Mouse (Mus musculus): ENCODE measurements around the gene Srp72. TPM values are rescaled to one million over a fixed set of nuclear protein-coding genes. Genes with fewer than 3 reads are reported as not detected.

Srp72 gene
- total RNA-seq (2012; rRNA removed): 65.9 and 67.0 TPM in 2 replicates

- TF ChIP-seq HCFC1 (IDR thresholded peaks at IDR 0.05; ENCODE audit: borderline replicate concordance, insufficient read depth, low read length) (no peak; the same call in 1 of the 2 replicates), CHD2 (IDR thresholded peaks at IDR 0.05; ENCODE audit: low read depth, low read length) (peak; percentile 67)
- peak; percentile 76 for DNase-seq (ENCODE audit: low read depth, low spot score)
- Histone ChIP-seq H3K9ac (ENCODE audit: insufficient read depth, low read depth, low read length, poor library complexity, severe bottlenecking) (peak within 1 kb of the TSS; percentile 98), H3K36me3 (ENCODE audit: control insufficient read depth, insufficient read depth, low read length, poor library complexity, severe bottlenecking) (peaks cover 6% of the 10 kb centered on the region), H3K27ac (ENCODE audit: insufficient read depth, low read depth, low read length, poor library complexity, severe bottlenecking) (no peak within 1 kb of the TSS), H3K4me1 (ENCODE audit: control insufficient read depth in 2 of 2, insufficient read depth in 2 of 2, low read length in 2 of 2, poor library complexity in 1 of 2) (0 out of 4 replicates have a peak, but pooled peaks cover 0 to 5% of the 10 kb centered on the region in 2 experiments), H3K4me3 (ENCODE audit: insufficient read depth in 1 of 2, low read depth in 1 of 2, low read length in 2 of 2, poor library complexity in 1 of 2, severe bottlenecking in 1 of 2) (peak within 1 kb of the TSS; percentile 94 to 99), H3K9me3 (ENCODE audit: control insufficient read depth, insufficient read depth, low read depth, low read length) (no peaks in the 10 kb centered on the region)
- in situ Hi-C loops (cut with MboI; ENCODE audit: low sequenced_read_pairs in 2 of 2, unreplicated experiment in 2 of 2): no loop called here
Measured at GRCm38 (mm10) chr5:76974554-76975285, at the start of gene Srp72. TSS of gene Srp72 (plus strand) at chr5:76974683.

- peaks cover 16% of the 10 kb centered on the region for H3K36me3 ChIP-seq (ENCODE audit: control insufficient read depth, insufficient read depth, low read length, poor library complexity, severe bottlenecking)
- H3K27ac ChIP-seq (ENCODE audit: insufficient read depth, low read depth, low read length, poor library complexity, severe bottlenecking): no peak overlapping the region; the same call in 1 of the 2 replicates
- no peak overlapping the region for H3K9ac ChIP-seq (ENCODE audit: insufficient read depth, low read depth, low read length, poor library complexity, severe bottlenecking)
- in situ Hi-C loops (cut with MboI; ENCODE audit: low sequenced_read_pairs in 2 of 2, unreplicated experiment in 2 of 2): no loop called here
- H3K4me1 ChIP-seq (ENCODE audit: control insufficient read depth in 2 of 2, insufficient read depth in 2 of 2, low read length in 2 of 2, poor library complexity in 1 of 2): peaks cover 4 to 6% of the 10 kb centered on the region in 2 experiments
- H3K4me3 ChIP-seq (ENCODE audit: insufficient read depth in 1 of 2, low read depth in 1 of 2, low read length in 2 of 2, poor library complexity in 1 of 2, severe bottlenecking in 1 of 2): no peak overlapping the region
- H3K9me3 ChIP-seq (ENCODE audit: control insufficient read depth, insufficient read depth, low read depth, low read length): no peaks in the 10 kb centered on the region
- TF ChIP-seq HCFC1 (IDR thresholded peaks at IDR 0.05; ENCODE audit: borderline replicate concordance, insufficient read depth, low read length): no peak
- no peak for TF ChIP-seq CHD2 (IDR thresholded peaks at IDR 0.05; ENCODE audit: low read depth, low read length)
- no peak for TF ChIP-seq ZNF384 (IDR thresholded peaks at IDR 0.05; ENCODE audit: low read depth, low read length)
- no peak for TF ChIP-seq ZC3H11A (IDR thresholded peaks at IDR 0.05; ENCODE audit: borderline replicate concordance, low read depth, low read length)
- TF ChIP-seq MAFK (IDR thresholded peaks at IDR 0.05; ENCODE audit: insufficient read depth, low read depth, low read length): no peak
- DNase-seq (ENCODE audit: low read depth, low spot score): no peak
Measured at GRCm38 (mm10) chr5:76928124-76928832, 46.2 kb upstream of the Srp72 start.

DNA sequence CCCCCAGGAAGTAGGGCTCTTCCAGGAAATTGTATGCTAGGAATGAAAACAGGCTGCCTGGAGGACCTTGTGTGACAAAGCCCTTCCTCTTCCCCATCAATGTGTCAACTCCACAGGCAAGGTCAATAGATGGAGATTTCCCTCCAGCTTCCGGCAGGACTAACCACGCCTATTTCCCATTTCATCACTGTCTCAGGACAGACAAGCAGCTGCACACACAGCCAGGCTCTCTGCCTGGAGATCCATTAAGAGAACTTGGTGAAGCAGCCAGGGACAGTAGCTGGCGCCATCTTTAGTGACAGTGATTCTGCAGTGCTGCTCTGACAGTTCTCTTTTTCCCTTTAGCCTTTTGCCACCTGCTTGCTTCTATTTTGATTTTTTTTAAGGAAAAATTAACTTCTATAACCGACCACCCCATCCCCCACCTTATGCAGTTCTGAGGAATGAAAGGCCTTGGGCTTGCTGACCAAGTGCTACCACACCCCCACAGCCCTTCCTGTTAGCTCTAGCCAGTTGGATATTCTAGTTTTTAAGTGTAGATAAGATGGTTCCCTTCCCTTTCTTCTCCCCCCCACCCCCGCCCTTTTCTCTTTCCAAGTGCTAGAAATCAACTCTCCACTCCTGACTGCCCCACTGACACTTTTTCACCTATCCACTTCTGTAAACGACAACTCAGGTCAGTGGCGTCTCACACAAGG, 45.2 kb upstream of the Srp72 start:
- peaks cover 13% of the 10 kb centered on the region for H3K36me3 ChIP-seq (ENCODE audit: control insufficient read depth, insufficient read depth, low read length, poor library complexity, severe bottlenecking)
- H3K27ac ChIP-seq (ENCODE audit: insufficient read depth, low read depth, low read length, poor library complexity, severe bottlenecking): peak overlapping the region; percentile 33; the same call in 1 of the 2 replicates
- H3K9me3 ChIP-seq (ENCODE audit: control insufficient read depth, insufficient read depth, low read depth, low read length): no peaks in the 10 kb centered on the region
- peak; percentile 60 for DNase-seq (ENCODE audit: low read depth, low spot score)
- peaks cover 4 to 6% of the 10 kb centered on the region in 2 experiments for H3K4me1 ChIP-seq (ENCODE audit: control insufficient read depth in 2 of 2, insufficient read depth in 2 of 2, low read length in 2 of 2, poor library complexity in 1 of 2)
- TF ChIP-seq MAFK (IDR thresholded peaks at IDR 0.05; ENCODE audit: insufficient read depth, low read depth, low read length): no peak
- TF ChIP-seq HCFC1 (IDR thresholded peaks at IDR 0.05; ENCODE audit: borderline replicate concordance, insufficient read depth, low read length): no peak
- no peak for TF ChIP-seq CHD2 (IDR thresholded peaks at IDR 0.05; ENCODE audit: low read depth, low read length)
- no peak for TF ChIP-seq ZNF384 (IDR thresholded peaks at IDR 0.05; ENCODE audit: low read depth, low read length)
- no peak for TF ChIP-seq ZC3H11A (IDR thresholded peaks at IDR 0.05; ENCODE audit: borderline replicate concordance, low read depth, low read length)
- no peak overlapping the region for H3K9ac ChIP-seq (ENCODE audit: insufficient read depth, low read depth, low read length, poor library complexity, severe bottlenecking)
- H3K4me3 ChIP-seq (ENCODE audit: insufficient read depth in 1 of 2, low read depth in 1 of 2, low read length in 2 of 2, poor library complexity in 1 of 2, severe bottlenecking in 1 of 2): no peak overlapping the region
- in situ Hi-C loops (cut with MboI; ENCODE audit: low sequenced_read_pairs in 2 of 2, unreplicated experiment in 2 of 2): no loop called here

- in situ Hi-C loops (cut with MboI; ENCODE audit: low sequenced_read_pairs in 2 of 2, unreplicated experiment in 2 of 2): no loop called here
Measured at GRCm38 (mm10) chr5:76939717-76940116, 34.8 kb upstream of the Srp72 start.

More at GRCm38 (mm10) chr5:76939717-76940116, 34.8 kb upstream of the Srp72 start:
- no peak for DNase-seq (ENCODE audit: low read depth, low spot score)
- Histone ChIP-seq H3K4me1 (ENCODE audit: control insufficient read depth in 2 of 2, insufficient read depth in 2 of 2, low read length in 2 of 2, poor library complexity in 1 of 2) (peaks cover 0 to 3% of the 10 kb centered on the region in 2 experiments; a peak in 1 of 4 replicates), H3K36me3 (ENCODE audit: control insufficient read depth, insufficient read depth, low read length, poor library complexity, severe bottlenecking) (peaks cover 9% of the 10 kb centered on the region), H3K4me3 (ENCODE audit: insufficient read depth in 1 of 2, low read depth in 1 of 2, low read length in 2 of 2, poor library complexity in 1 of 2, severe bottlenecking in 1 of 2) (no peak overlapping the region), H3K27ac (ENCODE audit: insufficient read depth, low read depth, low read length, poor library complexity, severe bottlenecking) (peak overlapping the region; percentile 31; the same call in 1 of the 2 replicates), H3K9me3 (ENCODE audit: control insufficient read depth, insufficient read depth, low read depth, low read length) (no peaks in the 10 kb centered on the region), H3K9ac (ENCODE audit: insufficient read depth, low read depth, low read length, poor library complexity, severe bottlenecking) (no peak overlapping the region)
- TF ChIP-seq ZC3H11A (IDR thresholded peaks at IDR 0.05; ENCODE audit: borderline replicate concordance, low read depth, low read length) (no peak), ZNF384 (IDR thresholded peaks at IDR 0.05; ENCODE audit: low read depth, low read length) (no peak), CHD2 (IDR thresholded peaks at IDR 0.05; ENCODE audit: low read depth, low read length) (no peak), HCFC1 (IDR thresholded peaks at IDR 0.05; ENCODE audit: borderline replicate concordance, insufficient read depth, low read length) (no peak), MAFK (IDR thresholded peaks at IDR 0.05; ENCODE audit: insufficient read depth, low read depth, low read length) (no peak)

Data from ES-E14 (cell line).